Mouse (Mus musculus): Measurements from ENCODE around the gene Zmynd8.

Gene Zmynd8

DNA sequence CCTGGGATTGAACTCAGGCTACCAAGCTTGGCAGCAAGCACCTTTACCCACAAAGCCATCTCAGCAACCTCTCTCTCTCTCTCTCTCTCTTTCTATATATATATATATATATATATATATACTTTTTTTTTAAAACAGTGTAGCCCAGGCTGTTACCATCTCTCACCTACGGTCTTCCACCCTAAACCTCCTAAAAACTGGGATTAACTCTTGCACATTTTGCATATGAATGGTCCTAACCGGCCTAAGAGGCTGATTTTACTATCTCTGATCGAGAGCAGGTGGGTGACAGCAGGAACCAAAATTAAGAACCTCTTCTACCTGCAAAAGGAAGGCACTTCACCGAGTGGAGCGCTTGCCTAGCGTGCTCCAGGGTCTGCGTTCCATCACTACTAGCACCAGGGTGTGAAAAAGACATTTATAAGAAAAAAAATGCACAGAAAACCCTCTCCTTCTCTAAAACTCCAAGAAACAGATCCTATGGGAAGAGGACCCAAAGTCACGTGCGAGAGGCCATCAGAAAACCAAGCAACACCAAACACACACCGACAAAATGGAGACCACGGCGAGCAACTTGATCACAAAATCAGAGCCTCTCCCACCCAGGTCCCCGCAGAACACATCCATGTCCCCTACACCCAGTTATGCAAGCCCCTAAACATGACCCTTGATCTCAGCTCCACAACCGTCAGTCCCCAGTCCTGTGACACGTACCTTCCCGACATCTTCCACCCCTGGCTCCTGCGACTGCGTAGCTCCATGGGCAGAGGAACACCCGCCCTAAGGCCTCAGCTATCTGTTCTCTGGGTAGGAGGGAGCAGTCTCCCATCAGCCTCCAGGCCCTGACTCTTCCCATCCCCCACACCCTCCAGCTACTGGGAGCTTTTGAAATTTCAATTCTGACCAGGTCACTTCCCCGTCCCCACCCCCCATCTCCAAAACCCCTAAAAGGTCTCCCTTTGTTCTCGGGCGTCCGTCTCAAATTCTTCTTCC, at the start of gene Zmynd8:
Gene Zmynd8 (minus strand): TSS at position 815 of the 993 bp plus-strand sequence.
- DNase-seq, result no peak

DNA sequence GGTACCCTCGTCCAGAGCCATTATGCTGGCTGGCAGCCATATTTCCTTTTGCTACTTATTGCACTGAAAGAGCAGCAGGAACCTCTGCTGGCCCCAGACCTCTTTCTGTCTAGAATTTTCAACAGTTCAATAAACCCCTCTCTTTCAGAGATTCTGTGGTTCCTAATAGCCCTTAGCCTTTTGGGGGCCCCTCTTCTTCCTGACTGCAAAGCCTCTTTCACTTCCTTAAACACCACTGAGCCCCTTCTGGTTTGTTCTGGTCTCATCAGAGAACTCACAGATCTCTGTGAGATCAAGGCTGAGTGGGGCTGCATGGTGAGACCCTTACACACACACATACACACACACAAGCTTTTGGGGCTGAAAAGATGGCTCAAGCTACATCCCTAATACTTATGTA, 49.2 kb upstream of the Zmynd8 start:
- peak; percentile 32 for DNase-seq

DNA sequence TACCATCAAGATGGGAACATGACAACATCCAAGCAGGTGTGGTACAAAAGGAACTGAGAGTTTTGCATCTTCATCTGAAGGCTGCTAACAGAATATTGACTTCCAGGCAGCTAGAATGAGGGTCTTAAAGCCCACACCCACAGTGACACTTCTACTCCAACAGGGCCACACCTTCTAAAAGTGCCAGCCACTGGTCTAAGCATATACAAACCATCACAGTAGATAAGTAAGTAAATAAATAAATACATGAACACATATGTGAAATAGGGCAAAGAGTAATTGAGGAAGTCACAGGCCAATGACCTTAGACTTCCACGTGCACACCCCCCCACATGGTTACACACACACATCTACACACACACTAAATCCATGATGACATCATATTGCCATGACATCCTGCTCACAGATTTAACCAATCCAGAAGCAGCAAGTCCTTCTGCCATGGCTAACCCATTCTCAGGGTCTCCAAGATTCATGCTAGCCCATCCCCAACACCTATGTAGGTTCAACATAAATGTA, 47.3 kb upstream of the Zmynd8 start:
- no peak for DNase-seq

DNA sequence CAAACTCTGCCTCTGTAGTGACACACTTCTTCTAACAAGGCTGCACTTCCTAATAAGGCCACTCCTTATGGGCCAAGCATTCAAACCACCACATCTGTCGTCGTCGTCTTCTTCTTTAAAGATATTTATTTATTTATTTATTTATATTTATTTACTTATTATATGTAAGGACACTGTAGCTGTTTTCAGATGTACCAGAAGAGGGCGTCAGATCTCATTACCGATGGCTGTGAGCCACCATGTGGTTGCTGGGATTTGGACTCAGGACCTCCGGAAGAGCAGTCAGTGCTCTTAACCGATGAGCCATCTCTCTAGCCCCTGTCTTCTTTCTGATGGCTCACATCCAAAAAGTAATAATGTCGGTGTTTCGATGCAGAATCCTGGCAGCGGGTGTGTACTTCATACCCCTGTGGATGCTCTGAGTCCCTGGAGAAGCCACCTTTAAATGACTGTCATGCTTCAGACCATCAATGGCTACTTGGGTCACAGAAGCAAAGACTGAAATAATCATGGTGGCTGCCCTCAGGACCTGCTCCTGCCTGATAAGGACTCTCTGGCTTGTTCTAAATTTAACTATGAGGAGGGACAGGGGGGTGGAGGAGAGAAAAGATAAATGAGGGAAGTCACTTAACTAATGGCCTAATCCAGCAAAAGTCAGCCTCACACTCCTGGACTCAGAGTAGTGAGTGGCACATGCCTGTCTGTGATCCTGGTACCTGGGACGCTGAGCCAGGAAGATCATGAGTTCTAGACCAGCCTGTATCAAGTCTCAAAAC, 45.9 kb upstream of the Zmynd8 start:
- no peak for DNase-seq

DNA sequence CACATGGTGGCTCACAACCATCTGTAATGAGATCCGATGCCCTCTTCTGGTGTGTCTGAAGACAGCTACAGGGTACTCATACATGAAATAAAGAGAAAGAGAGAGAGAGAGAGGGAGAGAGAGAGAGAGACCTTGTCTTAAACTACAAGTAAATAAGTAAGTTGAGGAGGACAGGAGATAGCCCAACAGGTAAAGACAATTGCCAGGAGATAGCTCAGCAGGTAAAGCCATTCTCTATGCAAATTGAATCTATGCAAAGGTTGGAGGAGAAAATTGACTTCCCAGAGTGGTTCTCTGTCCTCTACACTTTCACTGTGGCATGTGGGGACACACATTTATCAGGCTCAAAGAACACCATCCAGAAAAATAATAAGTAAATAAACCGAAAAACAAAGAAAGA, 44.3 kb upstream of the Zmynd8 start:
- DNase-seq, result no peak

DNA sequence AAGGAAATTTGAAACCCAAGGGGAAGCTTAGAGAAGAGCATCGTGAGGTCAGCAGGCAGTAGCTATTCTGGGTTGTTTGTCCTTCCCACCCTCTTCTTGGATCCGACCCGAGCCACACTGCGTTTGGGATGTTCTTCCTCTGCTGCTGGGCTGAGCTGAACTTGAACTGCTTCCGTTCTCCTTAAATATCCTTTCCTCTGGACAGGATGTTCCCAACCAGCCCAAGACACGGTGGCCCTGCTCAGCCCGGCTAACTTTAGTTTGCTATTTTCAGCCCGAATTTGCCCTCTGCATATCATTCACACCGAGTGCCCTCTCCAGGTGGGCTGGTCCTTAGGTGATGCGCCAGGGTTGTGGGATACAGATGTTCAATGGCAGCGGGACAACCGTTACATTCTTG, 37.3 kb upstream of the Zmynd8 start:
- no peak for DNase-seq

DNA sequence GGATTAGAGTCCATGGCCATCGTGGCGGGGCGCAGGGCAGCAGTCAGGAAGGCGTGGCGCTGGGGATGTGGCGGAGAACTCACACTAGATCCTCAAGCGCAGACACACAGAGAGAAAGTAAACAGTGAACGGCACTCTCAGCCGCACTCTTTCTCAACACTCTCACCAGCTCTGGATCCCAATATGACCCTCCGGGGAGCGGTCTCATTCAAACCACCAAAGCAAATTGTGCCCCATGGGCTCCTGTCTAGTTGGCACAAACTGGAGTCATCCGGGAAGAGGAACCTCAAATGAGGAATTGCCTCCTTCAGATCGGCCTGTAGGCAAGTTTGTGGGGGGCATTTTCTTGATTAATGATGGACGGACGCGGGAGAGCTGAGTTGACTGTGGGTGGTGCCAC, 28.9 kb upstream of the Zmynd8 start:
- no peak for DNase-seq

DNA sequence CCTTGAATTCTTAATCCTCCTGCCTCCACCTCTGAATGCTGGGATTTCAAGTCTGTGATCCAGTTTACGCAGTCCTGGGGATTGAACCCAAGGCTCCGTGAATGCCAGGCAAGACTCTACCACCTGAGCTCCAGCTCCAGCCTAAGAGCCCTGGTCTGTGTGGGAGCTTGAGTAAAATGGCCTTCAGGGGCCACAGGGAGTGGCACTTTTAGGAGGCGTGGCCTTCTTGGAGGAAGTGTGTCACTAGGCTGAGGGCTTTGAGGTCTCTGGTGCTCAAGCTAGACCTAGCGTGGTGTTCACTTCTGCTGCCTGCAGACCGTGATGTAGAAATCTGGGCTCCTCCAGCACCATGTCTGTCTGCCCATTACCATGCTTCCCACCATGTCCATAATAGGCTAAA, 27.4 kb upstream of the Zmynd8 start:
- DNase-seq, result no peak

DNA sequence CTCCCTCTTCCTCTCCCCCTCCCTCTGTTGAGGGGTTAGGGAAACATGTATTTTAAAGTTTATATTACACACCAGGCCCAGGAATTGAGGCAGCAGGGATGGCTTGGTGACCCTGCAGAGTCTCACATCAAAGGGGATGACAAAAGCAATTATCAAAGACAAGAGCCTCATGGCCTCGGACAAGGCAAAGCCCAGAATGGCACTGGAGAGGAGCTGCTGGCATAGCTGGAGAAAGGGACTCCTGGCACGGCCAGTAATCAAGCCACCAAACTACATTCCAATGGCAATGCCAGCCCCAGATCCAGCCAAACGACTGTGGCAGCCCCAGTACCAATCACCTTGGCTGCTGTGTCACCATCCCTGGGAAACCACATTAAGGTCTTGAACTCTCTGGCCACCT, 26.3 kb upstream of the Zmynd8 start:
- DNase-seq, result no peak

DNA sequence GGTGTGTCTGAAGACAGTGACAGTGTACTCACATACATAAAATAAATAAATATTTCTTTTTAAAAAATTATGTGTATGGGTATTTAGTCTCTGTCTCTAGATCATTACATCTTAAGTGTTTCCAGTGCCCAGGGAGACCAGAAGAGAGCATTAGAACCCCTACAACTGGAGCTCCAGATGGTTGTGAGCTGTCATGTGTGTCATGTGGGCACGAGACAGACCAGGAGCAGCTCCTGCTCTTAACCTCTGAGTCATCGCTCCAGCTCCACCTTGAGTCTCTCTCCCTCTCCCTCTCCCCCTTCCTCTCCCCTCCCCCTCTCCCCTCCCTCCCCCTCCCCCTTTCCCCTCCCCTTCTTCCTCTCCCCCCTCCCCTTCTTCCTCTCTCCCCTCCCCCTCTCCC, 25.9 kb upstream of the Zmynd8 start:
- no peak for DNase-seq

DNA sequence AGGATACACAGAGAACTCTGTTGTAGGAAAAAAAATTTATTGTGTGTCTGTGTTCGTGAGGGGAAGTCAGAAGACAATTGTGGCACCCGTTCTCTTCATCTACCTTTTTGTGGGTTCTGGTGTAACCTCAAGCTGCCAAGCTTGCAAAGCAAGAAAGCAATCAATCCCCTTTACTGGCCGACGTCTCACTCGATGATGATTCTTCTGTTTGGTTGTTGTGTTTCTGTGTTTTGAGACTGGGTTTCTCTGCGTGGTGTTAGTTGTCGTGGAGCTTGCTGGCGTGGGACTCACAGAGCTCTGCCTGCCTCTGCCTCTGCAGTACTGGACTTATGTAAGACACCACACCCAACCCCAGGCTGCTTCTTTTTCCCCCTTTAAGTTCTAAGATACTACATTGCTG, 24.9 kb upstream of the Zmynd8 start:
- no peak for DNase-seq

DNA sequence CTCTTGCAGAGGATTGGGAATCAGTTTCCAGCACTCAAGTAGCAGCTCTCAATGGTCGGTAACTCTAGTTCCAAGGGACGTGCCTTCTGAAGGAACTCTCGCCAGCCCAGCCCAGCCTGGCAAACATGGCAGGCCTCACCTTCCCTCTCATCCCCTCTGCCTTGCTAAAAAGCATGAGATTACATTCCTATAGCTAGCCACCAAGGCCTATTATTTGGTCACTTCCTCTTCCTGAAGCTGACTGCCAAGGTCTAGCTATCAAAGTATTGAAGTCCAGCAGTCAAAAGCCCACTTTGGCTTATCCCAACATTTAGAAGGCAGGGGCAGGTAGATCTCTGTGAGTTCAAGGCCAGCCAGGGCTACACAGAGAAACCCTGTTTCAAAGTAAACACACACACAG, 24.2 kb upstream of the Zmynd8 start:
- DNase-seq, result no peak

DNA sequence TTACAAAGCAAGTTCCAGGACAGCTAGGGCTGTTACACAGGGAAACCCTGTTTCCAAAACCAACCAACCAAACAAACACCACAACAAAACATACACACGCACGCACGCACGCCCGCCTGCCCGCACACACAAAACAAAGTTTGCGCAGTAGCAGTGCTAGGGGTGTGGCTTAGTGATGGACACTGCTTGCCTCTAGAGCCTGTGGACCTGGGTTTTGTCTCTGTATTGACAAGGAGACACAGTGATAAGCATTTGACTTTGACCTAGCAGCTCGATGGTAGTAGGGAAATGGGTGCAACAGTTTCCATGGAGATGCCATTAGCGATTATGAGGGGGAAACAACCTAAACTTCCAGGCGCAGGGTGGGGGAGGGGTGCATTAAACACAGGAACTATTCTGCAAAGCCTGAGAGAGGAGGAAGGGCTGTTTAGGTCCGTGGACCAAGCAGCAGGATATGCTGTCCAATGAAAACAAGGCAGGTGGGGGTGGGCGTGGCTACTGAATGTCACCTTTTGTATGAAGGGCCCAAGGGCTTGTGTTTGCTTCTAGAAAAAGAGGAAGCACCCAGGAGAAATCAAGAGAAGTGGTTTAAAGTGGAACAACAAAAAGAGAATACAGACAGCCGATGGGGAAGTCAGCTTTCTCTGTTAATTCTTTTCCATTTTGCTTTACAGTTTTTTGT, 23.4 kb upstream of the Zmynd8 start:
- DNase-seq, result no peak

DNA sequence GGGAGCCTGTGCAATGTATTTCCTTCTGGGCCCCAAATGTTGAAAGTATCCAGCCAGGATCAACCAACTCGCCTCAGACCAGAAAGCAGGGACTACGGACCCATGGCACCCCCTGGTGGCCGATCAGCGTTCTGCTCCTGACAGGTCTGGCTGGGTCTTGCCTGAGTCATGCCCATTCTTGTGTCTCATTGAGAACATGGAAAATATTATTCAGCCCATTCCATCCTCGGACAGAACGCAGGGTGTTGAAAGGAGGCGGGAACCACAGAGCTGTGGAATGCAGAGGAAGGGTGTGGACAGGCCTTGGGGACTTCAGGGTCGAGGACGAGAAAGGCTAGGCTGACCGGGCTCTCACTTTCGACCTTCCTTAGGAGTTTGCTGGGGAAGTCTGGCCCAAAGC, 15.5 kb upstream of the Zmynd8 start:
- DNase-seq, result peak; percentile 87

DNA sequence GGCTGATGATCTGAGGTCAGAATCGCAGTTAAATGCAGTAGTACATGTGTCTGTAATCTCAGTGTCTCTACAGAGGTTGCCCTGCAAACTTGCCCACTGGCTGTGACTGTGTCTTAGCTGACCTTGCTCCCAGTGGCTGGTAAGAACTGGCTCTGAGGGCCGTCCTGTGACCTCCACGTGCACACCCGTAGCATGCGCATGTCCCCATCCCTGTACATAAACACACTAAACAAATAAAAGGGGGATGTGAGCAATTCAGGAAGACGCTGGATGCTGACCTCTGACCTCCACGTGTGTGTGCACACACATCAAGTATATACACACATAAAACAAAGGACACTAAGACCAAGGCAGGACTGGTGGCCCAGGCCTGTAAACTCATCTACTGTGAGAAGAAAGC, 14.3 kb upstream of the Zmynd8 start:
- no peak for DNase-seq

DNA sequence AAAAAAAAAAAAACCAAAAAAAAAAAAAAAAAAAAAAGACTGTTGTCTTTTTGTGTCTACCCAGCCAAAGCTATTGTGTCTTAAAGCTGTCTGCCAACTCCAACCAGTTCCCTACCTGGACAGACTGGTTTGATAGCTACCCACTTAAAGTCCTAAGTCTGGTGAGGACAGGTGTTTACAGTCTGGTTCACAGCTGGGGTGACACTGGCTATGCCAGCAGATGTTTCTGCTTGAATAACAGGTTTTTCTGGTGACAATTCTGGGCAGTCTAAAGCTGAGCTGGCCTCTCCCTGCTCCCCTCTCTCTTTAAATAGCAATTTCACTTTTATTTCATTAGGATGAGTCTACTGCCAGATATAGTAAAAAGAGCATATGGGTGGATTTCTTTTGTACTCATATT, 10.9 kb upstream of the Zmynd8 start:
- DNase-seq, result no peak

DNA sequence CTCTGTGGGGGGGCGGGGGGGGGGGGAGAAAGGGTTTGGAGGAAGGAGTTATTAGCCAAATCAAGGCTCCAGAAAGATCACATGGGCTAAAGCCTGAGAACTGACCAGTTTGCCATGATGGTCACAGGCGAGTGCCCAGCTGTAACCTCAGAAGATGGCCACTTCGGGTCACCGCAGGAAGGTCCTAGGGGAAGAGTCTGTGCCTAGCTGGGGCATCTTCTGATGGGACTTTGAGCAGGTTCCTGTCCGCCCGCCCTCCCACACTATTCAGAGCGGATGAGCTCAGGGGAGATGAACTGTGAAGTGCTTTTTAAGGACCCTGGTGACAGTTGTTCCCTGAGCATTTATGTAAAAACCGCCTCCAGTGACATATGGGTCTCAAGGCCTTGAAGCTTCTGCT, 8.4 kb upstream of the Zmynd8 start:
- no peak for DNase-seq

DNA sequence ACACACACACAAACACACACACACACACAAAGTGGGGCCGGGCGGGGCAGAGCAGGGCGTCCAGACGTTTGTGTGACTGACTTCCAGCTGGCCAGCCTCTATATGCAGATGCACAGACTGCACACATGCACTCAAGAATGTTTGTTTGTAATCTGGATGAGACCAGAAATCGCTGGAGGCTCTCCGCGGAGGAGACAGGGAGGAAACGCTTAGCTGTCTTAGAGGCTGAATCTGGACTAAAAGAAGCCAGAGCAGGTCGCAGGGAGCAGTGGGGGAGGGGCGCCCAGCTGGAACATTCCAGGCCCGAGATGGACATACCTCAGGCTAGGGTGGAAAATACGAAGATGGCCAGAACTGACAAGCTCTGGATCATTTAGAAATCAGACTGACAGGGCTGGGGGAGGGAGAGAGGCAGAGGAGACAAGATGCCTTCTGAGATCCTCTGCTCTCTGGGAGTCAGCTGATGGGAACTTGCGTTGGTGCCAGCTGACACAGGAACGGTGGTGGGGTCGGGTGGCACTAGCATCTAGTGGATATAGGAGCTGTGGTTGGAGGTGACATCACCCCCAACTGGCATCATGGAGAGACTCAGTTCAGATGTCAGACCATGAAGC, 7.6 kb upstream of the Zmynd8 start:
- peak; percentile 55 for DNase-seq

DNA sequence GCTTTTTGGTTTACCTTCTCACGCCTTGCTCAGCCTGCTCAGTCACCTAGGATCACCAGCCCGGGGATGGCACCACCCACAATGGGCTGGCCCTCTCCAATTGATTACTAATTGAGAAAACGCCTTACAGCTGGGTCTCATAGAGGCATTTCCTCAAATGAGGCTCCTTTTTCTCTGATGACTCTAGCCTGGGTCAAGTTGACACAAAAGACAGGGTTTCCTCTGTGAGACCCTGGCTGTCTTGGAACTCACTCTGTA, 2.2 kb upstream of the Zmynd8 start:
- no peak for DNase-seq

DNA sequence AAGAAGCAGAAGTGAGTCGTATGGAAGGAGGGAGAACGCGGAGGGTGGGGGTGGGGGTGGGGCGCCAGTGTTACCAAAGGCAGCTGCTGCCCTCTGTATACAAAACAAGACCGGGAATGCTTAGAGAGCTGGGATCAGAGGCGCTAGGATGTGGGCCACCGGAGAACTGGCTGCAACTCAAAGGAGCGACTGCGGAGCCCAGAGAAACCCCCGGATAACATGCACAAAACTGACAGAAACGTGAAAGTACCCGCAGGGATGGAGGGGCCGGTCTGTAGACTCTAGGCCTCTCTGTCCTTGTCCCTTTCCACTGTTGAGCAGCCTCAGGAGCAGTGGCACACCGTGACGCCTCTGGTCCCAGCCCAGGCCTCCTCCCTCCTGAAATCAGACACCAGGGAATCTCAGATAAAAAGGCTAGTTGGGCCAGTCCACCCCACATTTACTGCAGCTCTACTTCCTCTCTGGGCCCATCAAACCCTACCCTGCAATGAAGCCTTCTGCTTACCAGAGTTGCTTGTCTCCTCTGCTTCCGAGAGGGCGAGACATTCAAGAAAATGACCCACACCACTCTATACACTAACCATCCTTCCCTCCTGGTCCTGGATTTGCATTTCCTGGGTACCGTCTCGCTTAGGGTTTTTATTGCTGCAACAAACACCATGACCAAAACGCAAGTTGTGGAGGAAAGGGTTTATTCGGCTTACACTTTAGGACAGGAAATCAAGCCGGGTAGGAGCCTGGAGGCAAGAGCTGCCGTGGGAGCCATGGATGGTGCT, 1.7 kb upstream of the Zmynd8 start:
- DNase-seq, result no peak

DNA sequence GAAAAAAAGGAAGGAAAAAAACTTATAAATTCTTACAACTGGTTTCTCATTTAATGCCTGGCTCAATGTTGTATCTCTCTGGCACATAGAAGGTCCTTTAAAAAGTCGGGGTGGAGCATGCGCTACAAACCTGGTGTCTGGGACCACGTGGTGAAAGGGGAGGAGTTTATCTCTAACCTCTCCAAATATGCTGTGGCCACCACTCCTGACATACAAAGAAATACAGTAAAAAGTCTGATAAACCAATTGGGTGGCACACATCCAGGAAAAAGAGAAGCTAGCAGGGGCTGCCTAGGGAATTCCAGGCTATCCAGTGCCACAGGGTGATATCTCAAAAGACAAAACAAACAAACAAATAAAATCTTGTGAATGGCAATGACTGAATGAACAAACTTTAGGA, 1.1 kb upstream of the Zmynd8 start:
- DNase-seq, result no peak

DNA sequence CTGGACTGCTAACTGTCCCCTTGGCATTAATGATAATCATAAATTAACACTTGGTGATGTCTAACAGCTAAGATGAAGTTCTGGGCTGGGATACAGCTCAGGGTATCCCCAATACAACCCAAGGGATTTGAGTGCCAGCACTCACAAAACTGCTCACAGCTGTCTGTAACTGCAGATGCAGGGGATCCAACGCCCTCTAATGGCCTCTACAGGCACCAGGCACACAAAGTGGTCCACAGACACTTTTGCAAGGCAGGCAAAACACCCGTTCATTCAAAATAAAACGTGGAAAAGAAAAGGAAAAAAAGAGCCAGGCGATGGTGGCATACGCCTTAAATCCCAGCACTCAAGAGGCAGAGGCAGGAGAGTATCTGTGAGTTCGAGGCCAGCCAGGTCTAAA, 658 bp upstream of the Zmynd8 start:
- no peak for DNase-seq

All from layer of hippocampus, adult 9-11 months (tissue).